Mouse (Mus musculus): Measurements from ENCODE around the gene Frmd4a. TPM values are rescaled to one million over a fixed set of nuclear protein-coding genes. Genes with fewer than 3 reads are reported as not detected.
A peak's percentile ranks its signal among the peaks of the same experiment; 100 is the strongest.

Gene Frmd4a
- total and polyA plus RNA-seq, 2 experiments from 2014 or later = 42.5 to 60.2 TPM

- ATAC-seq (ENCODE audit: low FRiP score) (no peak), DNase-seq (ENCODE audit: low spot score) (peak; percentile 74)
- no peaks in the 10 kb centered on the region for H3K9me3 ChIP-seq (ENCODE audit: low read length)
- 0 out of 2 replicates have a peak overlapping the region, but pooled peaks have one; percentile 51 for H3K27ac ChIP-seq (ENCODE audit: low read depth, low read length)
- peaks cover 3% of the 10 kb centered on the region; the same call in 1 of the 2 replicates for H3K36me3 ChIP-seq (ENCODE audit: insufficient read depth, low read length)
- 22% methylated on average over 7 of the region's 7 CpGs for WGBS
- no peak overlapping the region for H3K9ac ChIP-seq (replicated peaks; ENCODE audit: low read length, poor library complexity, severe bottlenecking)
- no peak overlapping the region for H3K4me3 ChIP-seq (ENCODE audit: low read depth, low read length)
- H3K4me1 ChIP-seq (ENCODE audit: insufficient read depth, low read length) = no peaks in the 10 kb centered on the region
- no peaks in the 10 kb centered on the region for H3K27me3 ChIP-seq (ENCODE audit: insufficient read depth, low read length)
- no peak for TF ChIP-seq CTCF (IDR thresholded peaks at IDR 0.05)
- H3K4me2 ChIP-seq (ENCODE audit: low read depth, low read length, poor library complexity, severe bottlenecking) = no peak overlapping the region
These were observed 499.5 kb downstream of the Frmd4a start for GRCm38 (mm10) chr2:4516819-4517552.

GRCm38 (mm10) chr2:4517553-4518125, 500.1 kb downstream of the Frmd4a start:
- WGBS = 30% methylated on average over 7 of the region's 7 CpGs
- Histone ChIP-seq H3K4me1 (ENCODE audit: insufficient read depth, low read length) (no peaks in the 10 kb centered on the region), H3K9me3 (ENCODE audit: low read length) (no peaks in the 10 kb centered on the region), H3K9ac (replicated peaks; ENCODE audit: low read length, poor library complexity, severe bottlenecking) (no peak overlapping the region), H3K36me3 (ENCODE audit: insufficient read depth, low read length) (peaks cover 3% of the 10 kb centered on the region; the same call in 1 of the 2 replicates), H3K27me3 (ENCODE audit: insufficient read depth, low read length) (no peaks in the 10 kb centered on the region), H3K4me3 (ENCODE audit: low read depth, low read length) (no peak overlapping the region), H3K4me2 (ENCODE audit: low read depth, low read length, poor library complexity, severe bottlenecking) (no peak overlapping the region), H3K27ac (ENCODE audit: low read depth, low read length) (0 out of 2 replicates have a peak overlapping the region, but pooled peaks have one; percentile 51)
- DNase-seq (ENCODE audit: low spot score) (peak; percentile 44), ATAC-seq (ENCODE audit: low FRiP score) (no peak)
- TF ChIP-seq CTCF (IDR thresholded peaks at IDR 0.05) = no peak

DNA sequence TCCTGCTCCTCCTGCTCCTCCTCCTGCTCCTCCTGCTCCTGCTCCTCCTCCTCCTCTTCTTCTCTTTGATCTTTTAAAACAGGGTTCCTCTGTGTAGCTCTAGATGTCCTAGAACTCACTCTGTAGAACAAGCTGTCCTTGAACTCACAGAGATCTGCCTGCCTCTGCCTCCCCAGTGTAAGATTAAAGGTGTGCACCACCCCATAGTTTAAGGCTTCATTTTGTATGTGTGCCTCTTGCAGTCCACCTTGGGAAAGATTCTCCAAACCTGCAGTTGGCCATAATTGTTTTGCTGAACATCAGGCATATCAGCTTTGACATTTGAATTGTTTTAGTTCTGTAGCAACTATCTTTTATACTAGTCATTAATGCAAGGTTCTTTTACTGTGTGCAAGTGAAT, 501.0 kb downstream of the Frmd4a start:
- Histone ChIP-seq H3K4me3 (ENCODE audit: low read depth, low read length) (no peak overlapping the region), H3K4me2 (ENCODE audit: low read depth, low read length, poor library complexity, severe bottlenecking) (no peak overlapping the region), H3K27ac (ENCODE audit: low read depth, low read length) (no peak overlapping the region), H3K27me3 (ENCODE audit: insufficient read depth, low read length) (no peaks in the 10 kb centered on the region), H3K4me1 (ENCODE audit: insufficient read depth, low read length) (no peaks in the 10 kb centered on the region), H3K9me3 (ENCODE audit: low read length) (no peaks in the 10 kb centered on the region), H3K9ac (replicated peaks; ENCODE audit: low read length, poor library complexity, severe bottlenecking) (no peak overlapping the region), H3K36me3 (ENCODE audit: insufficient read depth, low read length) (peaks cover 3% of the 10 kb centered on the region; the same call in 1 of the 2 replicates)
- no peak for TF ChIP-seq CTCF (IDR thresholded peaks at IDR 0.05)
- ATAC-seq (ENCODE audit: low FRiP score) (no peak), DNase-seq (ENCODE audit: low spot score) (no peak)

DNA sequence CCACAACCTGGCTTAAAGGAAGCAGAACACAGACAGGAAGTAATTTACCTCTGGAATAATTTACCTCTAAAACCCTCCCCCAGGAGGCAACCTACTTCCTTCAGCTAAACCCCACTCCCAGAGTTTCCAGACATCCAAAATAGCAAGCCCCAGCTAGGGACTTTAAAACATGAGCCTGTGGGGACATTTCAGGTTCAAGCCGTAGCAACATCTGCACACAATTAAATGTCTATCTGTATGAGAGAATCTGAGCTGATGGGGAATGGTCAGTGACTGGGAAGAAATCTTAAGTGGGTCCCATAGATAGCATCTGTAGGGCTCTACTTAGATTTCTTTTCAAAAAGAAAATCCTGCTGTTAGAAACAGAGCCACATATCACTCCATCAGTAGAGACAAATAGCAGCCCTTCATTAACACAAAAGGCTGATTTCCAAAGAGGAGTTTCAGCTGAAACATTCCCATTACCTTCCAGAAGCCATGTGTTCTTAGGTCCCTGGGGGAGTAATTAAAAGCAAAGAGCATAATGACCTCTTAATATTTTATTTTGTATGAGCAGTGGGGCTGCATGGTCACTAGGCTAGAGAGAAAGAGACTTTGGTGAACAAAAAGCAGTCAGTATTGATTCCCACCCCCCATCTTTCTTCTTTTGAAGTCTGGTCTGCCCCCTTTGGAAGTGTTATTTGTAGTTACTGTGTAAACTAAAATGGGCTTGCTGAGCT, 505.4 kb downstream of the Frmd4a start:
- no peak overlapping the region for H3K27ac ChIP-seq (ENCODE audit: low read depth, low read length)
- no peak for TF ChIP-seq CTCF (IDR thresholded peaks at IDR 0.05)
- DNase-seq (ENCODE audit: low spot score) (no peak), ATAC-seq (ENCODE audit: low FRiP score) (no peak)
- H3K4me2 ChIP-seq (ENCODE audit: low read depth, low read length, poor library complexity, severe bottlenecking) = no peak overlapping the region
- no peak overlapping the region for H3K4me3 ChIP-seq (ENCODE audit: low read depth, low read length)
- H3K36me3 ChIP-seq (ENCODE audit: insufficient read depth, low read length) = no peaks in the 10 kb centered on the region
- H3K9ac ChIP-seq (replicated peaks; ENCODE audit: low read length, poor library complexity, severe bottlenecking) = no peak overlapping the region
- no peaks in the 10 kb centered on the region for H3K4me1 ChIP-seq (ENCODE audit: insufficient read depth, low read length)
- H3K9me3 ChIP-seq (ENCODE audit: low read length) = no peaks in the 10 kb centered on the region
- no peaks in the 10 kb centered on the region for H3K27me3 ChIP-seq (ENCODE audit: insufficient read depth, low read length)
- 53% methylated on average over 1 of the region's 1 CpGs for WGBS

GRCm38 (mm10) chr2:4527094-4527493, 509.6 kb downstream of the Frmd4a start:
- Histone ChIP-seq H3K27ac (ENCODE audit: low read depth, low read length) (no peak overlapping the region), H3K27me3 (ENCODE audit: insufficient read depth, low read length) (no peaks in the 10 kb centered on the region), H3K36me3 (ENCODE audit: insufficient read depth, low read length) (peaks cover 7% of the 10 kb centered on the region), H3K9me3 (ENCODE audit: low read length) (no peaks in the 10 kb centered on the region), H3K9ac (replicated peaks; ENCODE audit: low read length, poor library complexity, severe bottlenecking) (no peak overlapping the region), H3K4me3 (ENCODE audit: low read depth, low read length) (no peak overlapping the region), H3K4me2 (ENCODE audit: low read depth, low read length, poor library complexity, severe bottlenecking) (no peak overlapping the region), H3K4me1 (ENCODE audit: insufficient read depth, low read length) (no peaks in the 10 kb centered on the region)
- no peak for TF ChIP-seq CTCF (IDR thresholded peaks at IDR 0.05)
- DNase-seq (ENCODE audit: low spot score) (no peak), ATAC-seq (ENCODE audit: low FRiP score) (no peak)
- WGBS = 59% methylated on average over 7 of the region's 7 CpGs

Measured in midbrain, postnatal 0 days (tissue).